Mouse (Mus musculus) small intestine, adult 2 months (tissue): ENCODE results near the gene Chn2. TPM values are rescaled to one million over a fixed set of nuclear protein-coding genes. Genes with fewer than 3 reads are reported as not detected.

Experiments
- H3K27ac ChIP-seq: fragments of 200-500 bp; 2 replicates; pipeline ENCODE4 v1.5.1; 2012; ENCODE audit warnings: low read depth, low read length, control low read depth, inconsistent platforms; ENCODE audit not compliant: insufficient read depth
- H3K27me3 ChIP-seq: fragments of 200-500 bp; 2 replicates; pipeline ENCODE4 v1.6.1; 2012; ENCODE audit warnings: mild to moderate bottlenecking, moderate library complexity, low read length, inconsistent platforms; ENCODE audit not compliant: control insufficient read depth, insufficient read depth
- H3K36me3 ChIP-seq: fragments of 200-500 bp; 2 replicates; pipeline ENCODE4 v1.6.1; 2012; ENCODE audit warnings: mild to moderate bottlenecking, low read length, control low read depth, inconsistent platforms; ENCODE audit not compliant: control insufficient read depth, insufficient read depth
- H3K4me1 ChIP-seq: fragments of 200-500 bp; 2 replicates; pipeline ENCODE4 v1.6.1; 2012; ENCODE audit warnings: low read length, inconsistent platforms, mixed read lengths; ENCODE audit not compliant: control insufficient read depth, insufficient read depth, insufficient read length
- H3K4me3 ChIP-seq: fragments of 200-500 bp; 2 replicates; pipeline ENCODE4 v1.5.1; 2012; ENCODE audit warnings: low read depth, mild to moderate bottlenecking, control low read depth, inconsistent platforms, low read length, moderate library complexity
- CTCF ChIP-seq: fragments of 200-500 bp; IDR thresholded peaks from 2 replicates; pipeline ENCODE4 v1.5.1; 2012; ENCODE audit warnings: low read depth, mild to moderate bottlenecking, control low read depth, inconsistent platforms, low read length, moderate library complexity, mixed read lengths; ENCODE audit not compliant: insufficient replicate concordance, insufficient read length; ENCODE audit errors: extremely low read depth
- POLR2A ChIP-seq: fragments of 200-500 bp; IDR thresholded peaks from 2 replicates; pipeline ENCODE4 v1.6.1; 2012; ENCODE audit warnings: low read depth, mild to moderate bottlenecking, control low read depth, inconsistent platforms, low read length, moderate library complexity
- WGBS: fragments of 180-500 bp; shearing (Covaris S2); methylation state at CpG from one replicate; pipeline ENCODE4 v1.1.7; 2018; 5-methylcytosine and 5-hydroxymethylcytosine counted together
- polyA plus RNA-seq: library from polyadenylated mRNA; depleted of rRNA; stranded (reverse); fragments of >200 nt; gene quantifications from 2 replicates; pipeline ENCODE4 v1.2.3, GENCODE M21; 2012

The Chn2 gene
- polyA plus RNA-seq, 1 experiment = 53.5 TPM

- no peak overlapping the region for H3K4me3 ChIP-seq
- WGBS = 73% methylated on average over 7 of the region's 7 CpGs
- H3K36me3 ChIP-seq = no peaks in the 10 kb centered on the region
- H3K27me3 ChIP-seq = no peaks in the 10 kb centered on the region
- peaks cover 3% of the 10 kb centered on the region; the same call in 1 of the 2 replicates for H3K4me1 ChIP-seq
- H3K27ac ChIP-seq = no peak overlapping the region
- TF ChIP-seq POLR2A (no peak), CTCF (no peak)
Observed at GRCm38 (mm10) chr6:54253881-54254280, 214.5 kb downstream of the Chn2 start.

- H3K4me1 ChIP-seq = peaks cover 3% of the 10 kb centered on the region; the same call in 1 of the 2 replicates
- no peak overlapping the region for H3K4me3 ChIP-seq
- WGBS = 76% methylated on average over 6 of the region's 6 CpGs
- TF ChIP-seq POLR2A (no peak), CTCF (peak; percentile 43; the same call in 1 of the 2 replicates)
- H3K27ac ChIP-seq = no peak overlapping the region
- no peaks in the 10 kb centered on the region for H3K36me3 ChIP-seq
- H3K27me3 ChIP-seq = no peaks in the 10 kb centered on the region
Observed at GRCm38 (mm10) chr6:54254759-54255158, 215.4 kb downstream of the Chn2 start.

GRCm38 (mm10) chr6:54255321-54255720 is 216.0 kb downstream of the Chn2 start:
- 89% methylated on average over 11 of the region's 11 CpGs for WGBS
- no peak overlapping the region for H3K27ac ChIP-seq

GRCm38 (mm10) chr6:54256397-54256796 is 217.0 kb downstream of the Chn2 start:
- H3K4me3 ChIP-seq = no peak overlapping the region
- 88% methylated on average over 10 of the region's 10 CpGs for whole genome bisulfite sequencing
- H3K27me3 ChIP-seq = no peaks in the 10 kb centered on the region
- no peak overlapping the region for H3K27ac ChIP-seq
- H3K4me1 ChIP-seq = peaks cover 8% of the 10 kb centered on the region; the same call in 1 of the 2 replicates
- TF ChIP-seq CTCF (no peak), POLR2A (no peak)
- no peaks in the 10 kb centered on the region for H3K36me3 ChIP-seq

More at GRCm38 (mm10) chr6:54255321-54255720, 216.0 kb downstream of the Chn2 start:
- TF ChIP-seq CTCF (no peak), POLR2A (no peak)
- Histone ChIP-seq H3K36me3 (no peaks in the 10 kb centered on the region), H3K4me3 (no peak overlapping the region), H3K4me1 (peaks cover 3% of the 10 kb centered on the region; the same call in 1 of the 2 replicates), H3K27me3 (no peaks in the 10 kb centered on the region)

GRCm38 (mm10) chr6:54257552-54257951 is 218.2 kb downstream of the Chn2 start:
- H3K27me3 ChIP-seq = no peaks in the 10 kb centered on the region
- 84% methylated on average over 3 of the region's 3 CpGs for WGBS
- no peak overlapping the region for H3K4me3 ChIP-seq

GRCm38 (mm10) chr6:54258462-54258861 is 219.1 kb downstream of the Chn2 start:
- WGBS = 70% methylated on average over 5 of the region's 5 CpGs
- no peak for TF ChIP-seq POLR2A
- TF ChIP-seq CTCF = no peak
- Histone ChIP-seq H3K27ac (no peak overlapping the region), H3K4me1 (peaks cover 8% of the 10 kb centered on the region; the same call in 1 of the 2 replicates), H3K36me3 (no peaks in the 10 kb centered on the region), H3K27me3 (no peaks in the 10 kb centered on the region), H3K4me3 (no peak overlapping the region)

More at GRCm38 (mm10) chr6:54257552-54257951, 218.2 kb downstream of the Chn2 start:
- no peak for TF ChIP-seq POLR2A
- TF ChIP-seq CTCF = no peak
- Histone ChIP-seq H3K27ac (no peak overlapping the region), H3K4me1 (peaks cover 10% of the 10 kb centered on the region; the same call in 1 of the 2 replicates), H3K36me3 (no peaks in the 10 kb centered on the region)

- no peak overlapping the region for H3K27ac ChIP-seq
- TF ChIP-seq CTCF (peak; percentile 16; the same call in 1 of the 2 replicates), POLR2A (no peak)
- H3K4me1 ChIP-seq = peaks cover 8% of the 10 kb centered on the region; the same call in 1 of the 2 replicates
Observed at GRCm38 (mm10) chr6:54262732-54263131, 223.4 kb downstream of the Chn2 start.

More at GRCm38 (mm10) chr6:54262732-54263131, 223.4 kb downstream of the Chn2 start:
- Histone ChIP-seq H3K27me3 (no peaks in the 10 kb centered on the region), H3K36me3 (no peaks in the 10 kb centered on the region; the same call in 1 of the 2 replicates), H3K4me3 (no peak overlapping the region)
- 87% methylated on average over 2 of the region's 2 CpGs for WGBS
